Mouse (Mus musculus) CD4-positive helper T cell, adult 2 months (primary cell): Measurements from ENCODE around the gene 4933417A18Rik.
"Not testable (repeated sequence)": the region's sequence is repeated elsewhere in the genome, so short reads cannot be mapped to it uniquely, and the experiment has no call there.

ENCODE experiments used
- DNase-seq: peaks from one replicate; pipeline ENCODE4 v3.0.0-alpha.2; 2012; ENCODE audit warnings: low read depth, missing footprints, low spot score

Gene 4933417A18Rik

GRCm38 (mm10) chr13:34973770-34974169, 49.6 kb downstream of the 4933417A18Rik start:
- peak; percentile 25 for DNase-seq

- DNase-seq: no peak
Observed at GRCm38 (mm10) chr13:34976116-34976515, 51.9 kb downstream of the 4933417A18Rik start.

- no peak for DNase-seq
Observed at GRCm38 (mm10) chr13:34977410-34977809, 53.2 kb downstream of the 4933417A18Rik start.

- DNase-seq: not testable (repeated sequence)
Observed at GRCm38 (mm10) chr13:34978635-34979034, 54.4 kb downstream of the 4933417A18Rik start.

GRCm38 (mm10) chr13:34983479-34983878, 59.3 kb downstream of the 4933417A18Rik start:
- DNase-seq: not testable (repeated sequence)

- no peak for DNase-seq
Observed at GRCm38 (mm10) chr13:34991581-34992273, 67.5 kb downstream of the 4933417A18Rik start.

GRCm38 (mm10) chr13:34993085-34993484, 68.9 kb downstream of the 4933417A18Rik start:
- DNase-seq: no peak

- DNase-seq: no peak
Observed at GRCm38 (mm10) chr13:34993595-34993982, 69.4 kb downstream of the 4933417A18Rik start.

GRCm38 (mm10) chr13:34993983-34994811, 70.0 kb downstream of the 4933417A18Rik start:
- DNase-seq: peak; percentile 87

- DNase-seq: no peak
Observed at GRCm38 (mm10) chr13:34995925-34996324, 71.7 kb downstream of the 4933417A18Rik start.
